Mouse (Mus musculus): ENCODE data around the gene Gm21970. TPM values are rescaled to one million over a fixed set of nuclear protein-coding genes. Genes with fewer than 3 reads are reported as not detected.
A peak's percentile ranks its signal among the peaks of the same experiment; 100 is the strongest.

Gene Gm21970
- total RNA-seq, 1 experiment from 2014 or later = not detected

GRCm38 (mm10) chr16:91395633-91396392 lies 4.3 kb downstream of the Gm21970 start:
- ATAC-seq (replicated peaks; ENCODE audit: insufficient number of reproducible peaks, low FRiP score, low TSS enrichment, poor library complexity, severe bottlenecking) = no peak

GRCm38 (mm10) chr16:91396844-91397537 lies 5.5 kb downstream of the Gm21970 start:
- ATAC-seq (replicated peaks; ENCODE audit: insufficient number of reproducible peaks, low FRiP score, low TSS enrichment, poor library complexity, severe bottlenecking) = no peak

- peak; percentile 87 for ATAC-seq (replicated peaks; ENCODE audit: insufficient number of reproducible peaks, low FRiP score, low TSS enrichment, poor library complexity, severe bottlenecking)
These were observed 6.5 kb downstream of the Gm21970 start for GRCm38 (mm10) chr16:91398030-91398429.

- no peak for ATAC-seq (replicated peaks; ENCODE audit: insufficient number of reproducible peaks, low FRiP score, low TSS enrichment, poor library complexity, severe bottlenecking)
These were observed 7.4 kb downstream of the Gm21970 start for GRCm38 (mm10) chr16:91398944-91399343.

- no peak for ATAC-seq (replicated peaks; ENCODE audit: insufficient number of reproducible peaks, low FRiP score, low TSS enrichment, poor library complexity, severe bottlenecking)
These were observed 10.1 kb downstream of the Gm21970 start for GRCm38 (mm10) chr16:91401569-91402165.

- no peak for ATAC-seq (replicated peaks; ENCODE audit: insufficient number of reproducible peaks, low FRiP score, low TSS enrichment, poor library complexity, severe bottlenecking)
These were observed 12.3 kb downstream of the Gm21970 start for GRCm38 (mm10) chr16:91403784-91404183.

- no peak for ATAC-seq (replicated peaks; ENCODE audit: insufficient number of reproducible peaks, low FRiP score, low TSS enrichment, poor library complexity, severe bottlenecking)
These were observed 12.7 kb downstream of the Gm21970 start for GRCm38 (mm10) chr16:91404187-91404586.

- no peak for ATAC-seq (replicated peaks; ENCODE audit: insufficient number of reproducible peaks, low FRiP score, low TSS enrichment, poor library complexity, severe bottlenecking)
These were observed 13.5 kb downstream of the Gm21970 start for GRCm38 (mm10) chr16:91404828-91405577.

- ATAC-seq (replicated peaks; ENCODE audit: insufficient number of reproducible peaks, low FRiP score, low TSS enrichment, poor library complexity, severe bottlenecking) = peak; percentile 72
These were observed 14.4 kb downstream of the Gm21970 start, which contains the start of gene Il10rb for GRCm38 (mm10) chr16:91405640-91406584. Gene Il10rb (plus strand): TSS chr16:91406164.

GRCm38 (mm10) chr16:91406585-91407220 lies 15.2 kb downstream of the Gm21970 start:
- peak; percentile 44 for ATAC-seq (replicated peaks; ENCODE audit: insufficient number of reproducible peaks, low FRiP score, low TSS enrichment, poor library complexity, severe bottlenecking)

GRCm38 (mm10) chr16:91413102-91413844 lies 21.8 kb downstream of the Gm21970 start:
- ATAC-seq (replicated peaks; ENCODE audit: insufficient number of reproducible peaks, low FRiP score, low TSS enrichment, poor library complexity, severe bottlenecking) = peak; percentile 70

GRCm38 (mm10) chr16:91415391-91416189 lies 24.1 kb downstream of the Gm21970 start:
- peak; percentile 48; the same call in 1 of the 2 replicates for ATAC-seq (replicated peaks; ENCODE audit: insufficient number of reproducible peaks, low FRiP score, low TSS enrichment, poor library complexity, severe bottlenecking)

GRCm38 (mm10) chr16:91416357-91416756 lies 24.8 kb downstream of the Gm21970 start:
- no peak for ATAC-seq (replicated peaks; ENCODE audit: insufficient number of reproducible peaks, low FRiP score, low TSS enrichment, poor library complexity, severe bottlenecking)

- ATAC-seq (replicated peaks; ENCODE audit: insufficient number of reproducible peaks, low FRiP score, low TSS enrichment, poor library complexity, severe bottlenecking) = no peak
These were observed 25.4 kb downstream of the Gm21970 start for GRCm38 (mm10) chr16:91416938-91417337.

- no peak for ATAC-seq (replicated peaks; ENCODE audit: insufficient number of reproducible peaks, low FRiP score, low TSS enrichment, poor library complexity, severe bottlenecking)
These were observed 27.0 kb downstream of the Gm21970 start for GRCm38 (mm10) chr16:91418531-91418930.

- no peak for ATAC-seq (replicated peaks; ENCODE audit: insufficient number of reproducible peaks, low FRiP score, low TSS enrichment, poor library complexity, severe bottlenecking)
These were observed 34.3 kb downstream of the Gm21970 start for GRCm38 (mm10) chr16:91425816-91426215.
